Mouse (Mus musculus) adipose tissue, adult 10 weeks (tissue): ENCODE measurements around the gene Dab1. TPM values are rescaled to one million over a fixed set of nuclear protein-coding genes. Genes with fewer than 3 reads are reported as not detected.

Source experiments
- polyA plus RNA-seq: library from polyadenylated mRNA; stranded (reverse); fragments of 350-450 nt; fragmentation: Illumina TruSeq; extraction: RNeasy Lipid Tissue Mini Kit (QIAGEN cat#74804); gene quantifications from one replicate; pipeline ENCODE4 v1.2.3, GENCODE M21; 2014; ENCODE audit warnings: low read depth, low replicate concordance

The Dab1 gene
- 0.61 TPM for polyA plus RNA-seq

DNA sequence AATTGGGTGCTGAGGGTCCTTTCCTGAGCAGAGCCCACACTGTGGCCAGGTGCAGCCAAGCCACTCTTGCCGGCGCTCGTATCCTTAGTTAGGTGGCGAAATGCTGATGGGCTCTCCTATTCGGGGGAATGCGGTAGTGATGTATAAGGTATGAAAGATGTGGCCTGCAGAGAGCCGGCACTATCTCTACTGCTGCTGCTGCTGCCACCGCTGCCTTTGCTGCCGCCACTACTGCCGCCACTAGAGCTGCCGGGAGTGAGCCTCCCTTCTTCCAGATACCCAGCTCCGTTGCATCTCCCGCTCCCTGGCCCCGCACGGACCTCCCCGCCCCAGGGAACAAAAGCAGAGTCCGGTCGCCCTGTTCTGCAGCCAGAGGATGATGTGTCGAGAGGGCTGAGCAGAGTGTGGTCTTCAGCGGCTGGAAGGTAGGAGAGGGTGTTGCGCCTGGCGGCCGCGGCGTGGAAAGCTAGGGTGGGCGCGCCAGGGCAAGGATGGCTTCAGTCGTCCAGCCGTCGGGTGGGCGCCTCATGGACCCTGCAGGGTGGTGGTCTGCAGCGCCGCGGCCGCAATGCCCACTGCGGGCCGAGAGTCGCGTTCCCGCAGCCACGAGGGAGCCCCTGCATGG, at the start of gene Dab1:
TSS of gene Dab1 (plus strand) at position 39 of the 625 bp plus-strand sequence.

DNA sequence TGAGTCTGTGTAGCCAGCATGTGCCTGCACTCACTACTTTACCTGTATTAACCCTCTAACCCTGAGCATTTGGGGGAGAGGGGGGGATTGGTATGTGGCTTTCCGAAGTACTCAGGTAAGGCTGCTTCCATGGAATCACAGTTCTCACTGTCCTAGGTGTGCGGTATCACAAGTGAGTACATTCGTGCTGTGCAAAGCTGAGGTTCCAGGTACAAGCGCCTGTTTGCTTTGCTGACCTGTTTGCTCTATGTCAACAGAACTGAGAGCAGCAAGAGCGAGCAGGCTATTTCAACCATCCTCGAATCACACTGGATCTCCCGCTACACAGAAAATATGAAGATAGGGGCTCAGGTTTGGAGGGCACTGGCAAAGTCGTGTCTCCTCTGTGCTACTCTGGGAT, 1146.9 kb downstream of the Dab1 start, which contains the start of gene C8b:
TSS of gene C8b (plus strand) at position 253 of the 400 bp plus-strand sequence.

